22 mouse cellular contexts compared by ENCODE assay signal in the genomic region with DNA sequence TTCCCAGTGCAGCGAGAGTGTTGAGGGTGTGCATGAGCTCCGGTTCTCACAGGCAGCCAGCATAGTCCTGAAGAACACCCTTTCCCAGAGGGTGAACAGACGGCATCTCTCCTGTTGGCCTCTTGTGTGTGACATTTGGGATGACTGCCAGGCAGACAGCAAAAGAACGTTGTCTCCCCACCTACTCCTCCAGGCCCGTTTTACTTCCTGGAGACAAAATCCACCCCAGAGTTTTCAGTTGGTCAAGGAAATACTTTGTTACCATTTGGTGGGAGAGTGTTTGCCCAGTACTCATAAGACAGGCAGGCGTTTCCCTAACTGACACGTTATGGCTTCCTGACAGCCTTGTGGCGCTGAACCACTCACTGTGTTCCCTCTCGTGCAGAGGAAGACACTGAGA. TPM values are rescaled to one million over a fixed set of nuclear protein-coding genes. Genes with fewer than 3 reads are reported as not detected.
A peak's percentile ranks its signal among the peaks of the same experiment; 100 is the strongest.
DNase-seq lines count a peak whose midpoint lies in the region; ATAC-seq and TF ChIP-seq lines count a peak whose summit lies in the region.
"Had no signal": no experiment of that assay in that cellular context is flagged by ENCODE, and none has a peak within 500 bp of the region (broad histone marks: within the 10 kb centered on the region; RNA-seq: fewer than 3 reads in every experiment).

No protein-coding gene starts in this region.

- no peak overlapping the region for H3K9ac ChIP-seq in midbrain, postnatal 0 days (replicated peaks; ENCODE audit: low read length, poor library complexity, severe bottlenecking)
- H3K9ac ChIP-seq: forebrain, embryonic 12.5 days; hindbrain, embryonic 14.5 days; liver, embryonic 15.5 days; midbrain, embryonic 12.5 days had no signal

- H3K4me2 ChIP-seq in midbrain, postnatal 0 days (ENCODE audit: low read depth, low read length, poor library complexity, severe bottlenecking), result no peak overlapping the region
- H3K4me2 ChIP-seq: forebrain, embryonic 12.5 days; heart, embryonic 11.5 days; hindbrain, embryonic 14.5 days; midbrain, embryonic 12.5 days had no signal

- 36% methylated on average over 9 of the region's 9 CpGs for WGBS in cerebellum, adult 2 months
- WGBS in midbrain, postnatal 0 days, result 71% methylated on average over 9 of the region's 9 CpGs

- intact Hi-C loops in left cerebral cortex, postnatal 14 days (cut with DNase I), result no loop called here

- no peaks in the 10 kb centered on the region for H3K27me3 ChIP-seq in cerebellum, adult 2 months (ENCODE audit: control insufficient read depth, insufficient read depth, low read length)
- peaks cover 3% of the 10 kb centered on the region; the same call in 1 of the 2 replicates for H3K27me3 ChIP-seq in midbrain, postnatal 0 days (ENCODE audit: insufficient read depth, low read length)
- H3K27me3 ChIP-seq: forebrain, embryonic 12.5 days; liver, embryonic 15.5 days had no signal

- H3K36me3 ChIP-seq in midbrain, postnatal 0 days (ENCODE audit: insufficient read depth, low read length), result no peaks in the 10 kb centered on the region
- H3K36me3 ChIP-seq: forebrain, embryonic 12.5 days; limb, embryonic 10.5 days; liver, embryonic 15.5 days; midbrain, embryonic 12.5 days had no signal

- no peak for TF ChIP-seq POLR2A in cerebellum, adult 2 months (IDR thresholded peaks at IDR 0.05; ENCODE audit: borderline replicate concordance, insufficient read depth, low read length)

- H3K4me1 ChIP-seq in cerebellum, adult 2 months (ENCODE audit: control insufficient read depth, insufficient read depth, low read length), result no peaks in the 10 kb centered on the region; the same call in 1 of the 2 replicates
- H3K4me1 ChIP-seq in midbrain, postnatal 0 days (ENCODE audit: insufficient read depth, low read length), result peaks cover 9% of the 10 kb centered on the region

- peak; percentile 48 to 57 for DNase-seq in cerebellum, postnatal 14 days
- no peak for DNase-seq in cerebellum, adult 2 months
- DNase-seq in kidney, postnatal 14 days, result peak; percentile 19
- no peak for DNase-seq in kidney, adult 11 months
- peak; percentile 37 for DNase-seq in lung, postnatal 14 days
- peak; percentile 72 for DNase-seq in testis, postnatal 14 days (ENCODE audit: low spot score)
- DNase-seq in left cerebral cortex, postnatal 14 days (ENCODE audit: low spot score in 2 of 2), result no peak
- DNase-seq in midbrain, postnatal 0 days (ENCODE audit: low spot score), result no peak
- DNase-seq: gastrocnemius, postnatal 10 days; kidney, postnatal 4 days; layer of hippocampus, postnatal 36 days; right cerebral cortex, postnatal 14 days; thymus, postnatal 4 days had no signal

- H3K27ac ChIP-seq in cerebellum, adult 2 months (ENCODE audit: insufficient read depth, low read length), result no peak overlapping the region
- no peak overlapping the region for H3K27ac ChIP-seq in midbrain, postnatal 0 days (ENCODE audit: low read depth, low read length)
- H3K27ac ChIP-seq: forebrain, embryonic 12.5 days; hindbrain, embryonic 14.5 days; limb, embryonic 10.5 days; liver, embryonic 15.5 days; midbrain, embryonic 12.5 days had no signal

- no peak overlapping the region for H3K4me3 ChIP-seq in cerebellum, adult 2 months (replicated peaks; ENCODE audit: insufficient read depth, low read depth, low read length)
- no peak overlapping the region for H3K4me3 ChIP-seq in midbrain, postnatal 0 days (ENCODE audit: low read depth, low read length)
- H3K4me3 ChIP-seq: forebrain, embryonic 12.5 days; limb, embryonic 10.5 days; liver, embryonic 15.5 days; midbrain, embryonic 12.5 days had no signal

- no peak for TF ChIP-seq CTCF in cerebellum, adult 2 months (IDR thresholded peaks at IDR 0.05; ENCODE audit: borderline replicate concordance, insufficient read depth, low read depth, low read length)
- TF ChIP-seq CTCF in midbrain, postnatal 0 days (IDR thresholded peaks at IDR 0.05), result no peak

- no peaks in the 10 kb centered on the region for H3K9me3 ChIP-seq in midbrain, postnatal 0 days (ENCODE audit: low read length)
- H3K9me3 ChIP-seq: forebrain, embryonic 12.5 days; limb, embryonic 10.5 days; liver, embryonic 15.5 days; midbrain, embryonic 12.5 days had no signal

- ATAC-seq in midbrain, postnatal 0 days (ENCODE audit: low FRiP score), result no peak

RNA-seq across cellular contexts. Expression of a gene that starts 2.8 kb away (rescaled TPM):
- polyA plus RNA-seq in cerebellum, adult 2 months (2012; rRNA removed), result not detected in 2 replicates
- not detected for total RNA-seq in left cerebral cortex, postnatal 14 days (2021)
- total RNA-seq in midbrain, postnatal 0 days (2014; rRNA removed), result not detected in 2 replicates
- polyA plus RNA-seq in midbrain, postnatal 0 days (2015; fragmentation: Nextera tagmentation; extraction: Ambion mirVana), result not detected in 2 replicates
- total RNA-seq: adrenal gland, adult 18-20 months; gastrocnemius, postnatal 10 days; layer of hippocampus, postnatal 36 days had no signal
- polyA plus RNA-seq: cortical plate, adult 2 months; embryonic facial prominence, embryonic 14.5 days; forebrain, embryonic 12.5 days; heart, embryonic 11.5 days; hindbrain, embryonic 14.5 days; limb, embryonic 10.5 days; midbrain, embryonic 12.5 days had no signal

RNA-seq across cellular contexts. Expression of a gene that starts 3.0 kb away (rescaled TPM):
- 2.4 and 2.5 TPM in 2 replicates for polyA plus RNA-seq in cerebellum, adult 2 months (2012; rRNA removed)
- total RNA-seq in left cerebral cortex, postnatal 14 days (2021), result 1 to 10 TPM; 1.1 to 1.8 TPM
- 1.9 and 2.9 TPM in 2 replicates for total RNA-seq in midbrain, postnatal 0 days (2014; rRNA removed)
- polyA plus RNA-seq in midbrain, postnatal 0 days (2015; fragmentation: Nextera tagmentation; extraction: Ambion mirVana), result 1.1 and 1.3 TPM in 2 replicates

RNA-seq across cellular contexts. Expression of a gene that starts 56.0 kb away (rescaled TPM):
- 8.3 and 9.0 TPM in 2 replicates for polyA plus RNA-seq in cerebellum, adult 2 months (2012; rRNA removed)
- total RNA-seq in left cerebral cortex, postnatal 14 days (2021), result 10 to 100 TPM; 16.9 to 19.8 TPM
- 8.5 and 9.0 TPM in 2 replicates for total RNA-seq in midbrain, postnatal 0 days (2014; rRNA removed)
- polyA plus RNA-seq in midbrain, postnatal 0 days (2015; fragmentation: Nextera tagmentation; extraction: Ambion mirVana), result 3.1 and 3.8 TPM in 2 replicates

Comparison
In these comparisons a context has a peak if more than half of its experiments do, and no peak if none do; other contexts are left out.
1. DNase-seq: peak in cerebellum, postnatal 14 days (2 of 2), kidney, postnatal 14 days (single experiment), lung, postnatal 14 days (single experiment) and testis, postnatal 14 days (single experiment); none in cerebellum, adult 2 months (0 of 2), kidney, adult 11 months (single experiment), left cerebral cortex, postnatal 14 days (0 of 2) and midbrain, postnatal 0 days (single experiment).